ENCODE assay signal across 9 mouse cellular contexts in genomic region chr8:122194396-122194795, GRCm38 (mm10).
DNase-seq lines count a peak whose midpoint lies in the region; ATAC-seq lines count a peak whose summit lies in the region.
"Had no signal": no experiment of that assay in that cellular context is flagged by ENCODE, and none has a peak within 500 bp of the region (broad histone marks: within the 10 kb centered on the region; RNA-seq: fewer than 3 reads in every experiment).

No protein-coding gene starts in this region.

- no peak overlapping the region for H3K9ac ChIP-seq in embryonic facial prominence, embryonic 14.5 days (ENCODE audit: low read depth, low read length)
- H3K9ac ChIP-seq in forebrain, embryonic 14.5 days (ENCODE audit: low read length): no peak overlapping the region
- H3K9ac ChIP-seq: limb, embryonic 12.5 days had no signal

- peaks cover 27% of the 10 kb centered on the region for H3K4me1 ChIP-seq in embryonic facial prominence, embryonic 14.5 days (ENCODE audit: control insufficient read depth, insufficient read depth, low read length)
- peaks cover 8% of the 10 kb centered on the region; the same call in 1 of the 2 replicates for H3K4me1 ChIP-seq in forebrain, embryonic 14.5 days (ENCODE audit: control insufficient read depth, insufficient read depth, low read length)

- H3K36me3 ChIP-seq in embryonic facial prominence, embryonic 14.5 days (ENCODE audit: control insufficient read depth, insufficient read depth, low read length): no peaks in the 10 kb centered on the region
- no peaks in the 10 kb centered on the region for H3K36me3 ChIP-seq in forebrain, embryonic 14.5 days (ENCODE audit: control insufficient read depth, insufficient read depth, low read length)
- H3K36me3 ChIP-seq: limb, embryonic 12.5 days had no signal

- peak overlapping the region; percentile 50; the same call in 1 of the 2 replicates for H3K27ac ChIP-seq in embryonic facial prominence, embryonic 14.5 days (replicated peaks; ENCODE audit: low read depth, low read length)
- H3K27ac ChIP-seq in forebrain, embryonic 14.5 days (ENCODE audit: low read depth, low read length): no peak overlapping the region

- peak; percentile 76 for DNase-seq in left cerebral cortex, postnatal 4 days
- no peak for DNase-seq in left cerebral cortex, adult 18-20 months (ENCODE audit: low spot score in 2 of 2)
- DNase-seq in embryonic facial prominence, embryonic 14.5 days (ENCODE audit: low spot score): peak; percentile 81
- peak; percentile 71 for DNase-seq in heart, adult 8-10 months (ENCODE audit: low spot score)
- DNase-seq in kidney, postnatal 4 days: peak; percentile 81 to 83
- no peak for DNase-seq in forebrain, embryonic 14.5 days (ENCODE audit: low spot score)
- DNase-seq in right cerebral cortex, adult 18-20 months: no peak

- 37% methylated on average over 8 of the region's 8 CpGs for WGBS in embryonic facial prominence, embryonic 14.5 days
- 74% methylated on average over 8 of the region's 8 CpGs for WGBS in forebrain, embryonic 14.5 days

- H3K9me3 ChIP-seq in embryonic facial prominence, embryonic 14.5 days (ENCODE audit: control insufficient read depth, low read length): no peaks in the 10 kb centered on the region
- H3K9me3 ChIP-seq in forebrain, embryonic 14.5 days (replicated peaks; ENCODE audit: control insufficient read depth, low read length): no peaks in the 10 kb centered on the region
- H3K9me3 ChIP-seq: limb, embryonic 12.5 days had no signal

- no peak overlapping the region for H3K4me2 ChIP-seq in embryonic facial prominence, embryonic 14.5 days (ENCODE audit: low read depth, low read length)
- no peak overlapping the region for H3K4me2 ChIP-seq in forebrain, embryonic 14.5 days (ENCODE audit: low read length)
- H3K4me2 ChIP-seq: limb, embryonic 12.5 days had no signal

- H3K4me3 ChIP-seq in embryonic facial prominence, embryonic 14.5 days (ENCODE audit: low read depth, low read length): no peak overlapping the region
- no peak overlapping the region for H3K4me3 ChIP-seq in forebrain, embryonic 14.5 days (ENCODE audit: low read depth, low read length)
- H3K4me3 ChIP-seq: limb, embryonic 12.5 days had no signal

- ATAC-seq in embryonic facial prominence, embryonic 14.5 days (ENCODE audit: low read depth): no peak
- no peak for ATAC-seq in forebrain, embryonic 14.5 days
- no peak for ATAC-seq in erythroid progenitor cell, adult 5-6 weeks (replicated peaks; ENCODE audit: low FRiP score, poor library complexity, severe bottlenecking)

- no peaks in the 10 kb centered on the region for H3K27me3 ChIP-seq in embryonic facial prominence, embryonic 14.5 days (replicated peaks; ENCODE audit: control insufficient read depth, insufficient read depth, low read length)
- no peaks in the 10 kb centered on the region for H3K27me3 ChIP-seq in forebrain, embryonic 14.5 days (replicated peaks; ENCODE audit: control insufficient read depth, insufficient read depth, low read length)
- H3K27me3 ChIP-seq: limb, embryonic 12.5 days had no signal

- intact Hi-C loops in left cerebral cortex, postnatal 4 days (cut with DNase I): no loop called here

Comparison
In these comparisons a context has a peak if more than half of its experiments do, and no peak if none do; other contexts are left out.
1. DNase-seq: peak in left cerebral cortex, postnatal 4 days (single experiment), embryonic facial prominence, embryonic 14.5 days (single experiment), heart, adult 8-10 months (single experiment) and kidney, postnatal 4 days (2 of 2); none in left cerebral cortex, adult 18-20 months (0 of 2), forebrain, embryonic 14.5 days (single experiment) and right cerebral cortex, adult 18-20 months (single experiment).